ENCODE assay signal across 8 mouse cellular contexts in the genomic region with DNA sequence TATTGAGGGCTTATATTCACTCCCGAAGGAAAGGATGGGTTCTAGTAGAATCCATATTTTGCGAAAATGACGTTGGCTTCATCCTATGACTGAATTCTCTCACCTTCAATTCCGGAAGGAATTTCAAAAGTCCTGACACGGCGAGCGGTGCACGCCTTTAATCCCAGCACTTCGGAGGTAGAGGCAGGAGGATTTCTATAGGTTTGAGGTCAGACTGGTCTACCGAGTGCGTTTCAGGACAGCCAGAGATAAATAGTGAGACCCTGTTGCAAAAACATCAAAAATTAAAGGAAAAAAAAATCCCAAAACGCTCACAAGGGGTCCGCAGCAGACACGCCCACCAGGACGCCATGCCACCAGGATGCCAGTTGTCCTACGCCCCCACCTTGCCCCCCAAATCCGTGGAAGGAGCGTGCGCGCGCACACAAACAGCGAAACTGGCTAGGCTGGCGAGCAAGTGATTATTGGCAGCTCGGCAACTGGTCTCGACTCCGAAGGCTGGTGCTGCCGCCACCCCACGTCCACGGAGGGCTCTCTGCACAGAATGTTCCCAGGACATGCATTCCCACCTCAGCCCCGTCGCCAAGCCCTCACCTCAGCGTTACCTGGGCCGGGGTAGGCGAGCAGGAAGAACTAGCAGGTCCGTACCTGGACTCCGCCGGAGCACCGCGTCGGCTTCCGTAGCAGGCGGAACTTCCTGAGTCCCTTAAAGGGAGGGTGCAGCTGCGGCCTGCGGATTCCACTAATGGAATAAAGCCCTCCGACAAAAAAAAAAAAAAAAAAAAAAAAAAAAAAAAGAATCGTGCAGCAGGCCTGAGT. TPM values are rescaled to one million over a fixed set of nuclear protein-coding genes. Genes with fewer than 3 reads are reported as not detected.
A peak's percentile ranks its signal among the peaks of the same experiment; 100 is the strongest.
DNase-seq lines count a peak whose midpoint lies in the region; ATAC-seq and TF ChIP-seq lines count a peak whose summit lies in the region.

A gene (minus strand): TSS at position 683 of the 819 bp plus-strand sequence.

- TF ChIP-seq POLR2A in CH12.LX (IDR thresholded peaks at IDR 0.05; ENCODE audit: low read depth, low read length): peak; percentile 76
- peak; percentile 70; the same call in 1 of the 2 replicates for TF ChIP-seq POLR2A in testis, adult 2 months (IDR thresholded peaks at IDR 0.05; ENCODE audit: control insufficient read depth, low read depth, low read length)

- H3K79me2 ChIP-seq in CH12.LX (replicated peaks; ENCODE audit: control insufficient read depth, extremely low read depth, insufficient read depth, poor library complexity, severe bottlenecking): peaks cover 8% of the 10 kb centered on the region

- H3K9ac ChIP-seq in CH12.LX (ENCODE audit: insufficient read depth, low read depth): peak within 1 kb of the TSS; percentile 84
- peak within 1 kb of the TSS; percentile 69 for H3K9ac ChIP-seq in forebrain, embryonic 11.5 days (ENCODE audit: low read length)
- peak within 1 kb of the TSS; percentile 93 for H3K9ac ChIP-seq in heart, embryonic 16.5 days (ENCODE audit: low read length)
- peak within 1 kb of the TSS; percentile 77 for H3K9ac ChIP-seq in liver, embryonic 16.5 days (ENCODE audit: low read depth, low read length)
- peak within 1 kb of the TSS; percentile 83 for H3K9ac ChIP-seq in neural tube, embryonic 13.5 days

- peak within 1 kb of the TSS; percentile 85 for H3K4me2 ChIP-seq in CH12.LX (ENCODE audit: insufficient read depth, low read depth, poor library complexity, severe bottlenecking)
- H3K4me2 ChIP-seq in forebrain, embryonic 11.5 days (ENCODE audit: low read depth, low read length, severe bottlenecking): peak within 1 kb of the TSS; percentile 52
- H3K4me2 ChIP-seq in heart, embryonic 16.5 days (ENCODE audit: low read depth, low read length): peak within 1 kb of the TSS; percentile 87
- H3K4me2 ChIP-seq in liver, embryonic 16.5 days (ENCODE audit: low read depth, low read length): peak within 1 kb of the TSS; percentile 73
- peak within 1 kb of the TSS; percentile 72 for H3K4me2 ChIP-seq in neural tube, embryonic 13.5 days

- in situ Hi-C loops in CH12.LX (cut with MboI; ENCODE audit: low pct_ligation_motif_present, low pct_unique_long_range_greater_than_20kb, low sequenced_read_pairs): no loop called here

- peak; percentile 85 for ATAC-seq in forebrain, embryonic 11.5 days (replicated peaks; ENCODE audit: low FRiP score)
- ATAC-seq in heart, embryonic 16.5 days (replicated peaks; ENCODE audit: extremely low read depth, insufficient read depth, low FRiP score): peak; percentile 82; the same call in 1 of the 2 replicates
- ATAC-seq in liver, embryonic 16.5 days (ENCODE audit: low read depth): peak; percentile 90
- ATAC-seq in neural tube, embryonic 13.5 days (ENCODE audit: low read depth): peak; percentile 76

- TF ChIP-seq EP300 in CH12.LX (IDR thresholded peaks at IDR 0.05; ENCODE audit: low read length): no peak

- dilution Hi-C loops in CH12.LX (cut with MboI; ENCODE audit: extremely low pct_ligation_motif_present, extremely low pct_unique_long_range_greater_than_20kb, low sequenced_read_pairs): no loop called here

- peak within 1 kb of the TSS; percentile 1; the same call in 1 of the 2 replicates for H3K27ac ChIP-seq in CH12.LX (ENCODE audit: insufficient read depth, low read depth)
- no peak within 1 kb of the TSS for H3K27ac ChIP-seq in forebrain, embryonic 11.5 days (ENCODE audit: low read depth, low read length)
- peak within 1 kb of the TSS; percentile 17; the same call in 1 of the 2 replicates for H3K27ac ChIP-seq in heart, embryonic 16.5 days (ENCODE audit: low read length)
- H3K27ac ChIP-seq in liver, embryonic 16.5 days (ENCODE audit: low read length): no peak within 1 kb of the TSS
- H3K27ac ChIP-seq in neural tube, embryonic 13.5 days (replicated peaks): peak within 1 kb of the TSS; percentile 77
- peak within 1 kb of the TSS; percentile 45 for H3K27ac ChIP-seq in testis, adult 2 months (ENCODE audit: control insufficient read depth, insufficient read depth, low read depth, low read length)

- 2% methylated on average over 46 of the region's 46 CpGs for WGBS in forebrain, embryonic 11.5 days
- 1% methylated on average over 46 of the region's 46 CpGs for WGBS in heart, embryonic 16.5 days
- WGBS in liver, embryonic 16.5 days (ENCODE audit: insufficient replicate concordance): under 1% methylated on average over 45 of the region's 46 CpGs
- 2% methylated on average over 46 of the region's 46 CpGs for WGBS in neural tube, embryonic 13.5 days

- DNase-seq in CH12.LX (ENCODE audit: extremely low read depth): peak; percentile 83
- DNase-seq in c-Kit-positive CD71-positive TER-119-negative erythroid progenitor cells, embryonic 14.5 days (ENCODE audit: low read depth): peak; percentile 76
- peak; percentile 90 for DNase-seq in forebrain, embryonic 11.5 days (ENCODE audit: low spot score)
- DNase-seq in kidney, postnatal 4 days: peak; percentile 86 to 93

- H3K27me3 ChIP-seq in CH12.LX (replicated peaks): no peaks in the 10 kb centered on the region
- no peaks in the 10 kb centered on the region for H3K27me3 ChIP-seq in forebrain, embryonic 11.5 days (ENCODE audit: control insufficient read depth, insufficient read depth, low read length)
- no peaks in the 10 kb centered on the region for H3K27me3 ChIP-seq in heart, embryonic 16.5 days (ENCODE audit: control insufficient read depth, insufficient read depth, low read length)
- H3K27me3 ChIP-seq in liver, embryonic 16.5 days (ENCODE audit: control insufficient read depth, insufficient read depth, low read depth, low read length): no peaks in the 10 kb centered on the region
- H3K27me3 ChIP-seq in neural tube, embryonic 13.5 days: peaks cover 6% of the 10 kb centered on the region; the same call in 1 of the 2 replicates
- H3K27me3 ChIP-seq in testis, adult 2 months (ENCODE audit: control insufficient read depth, insufficient read depth, low read length): no peaks in the 10 kb centered on the region

- no peak for TF ChIP-seq CTCF in CH12.LX (conservative IDR thresholded peaks at IDR 0.05 in 1 of 2, IDR thresholded peaks at IDR 0.05 in 1 of 2; ENCODE audit: low read depth in 2 of 2, low read length in 2 of 2)
- no peak for TF ChIP-seq CTCF in testis, adult 2 months (IDR thresholded peaks at IDR 0.05; ENCODE audit: control insufficient read depth, insufficient read depth, insufficient replicate concordance, low read depth, low read length)

- no peak; the same call in 1 of the 2 replicates for TF ChIP-seq RAD21 in CH12.LX (IDR thresholded peaks at IDR 0.05; ENCODE audit: low read depth, low read length)

- H3K36me3 ChIP-seq in CH12.LX (replicated peaks in 1 of 2; ENCODE audit: control insufficient read depth in 1 of 2, insufficient read depth in 1 of 2, low read length in 1 of 2): peaks cover 14 to 33% of the 10 kb centered on the region in 2 experiments
- no peaks in the 10 kb centered on the region for H3K36me3 ChIP-seq in forebrain, embryonic 11.5 days (ENCODE audit: control insufficient read depth, insufficient read depth, low read length)
- peaks cover 9% of the 10 kb centered on the region for H3K36me3 ChIP-seq in heart, embryonic 16.5 days (ENCODE audit: control insufficient read depth, insufficient read depth)
- peaks cover 5% of the 10 kb centered on the region for H3K36me3 ChIP-seq in liver, embryonic 16.5 days (ENCODE audit: control insufficient read depth, insufficient read depth)
- peaks cover 15% of the 10 kb centered on the region for H3K36me3 ChIP-seq in neural tube, embryonic 13.5 days
- H3K36me3 ChIP-seq in testis, adult 2 months (ENCODE audit: control insufficient read depth, insufficient read depth, low read length): no peaks in the 10 kb centered on the region; the same call in 1 of the 2 replicates

- peaks cover 5 to 18% of the 10 kb centered on the region in 2 experiments for H3K4me1 ChIP-seq in CH12.LX (ENCODE audit: control insufficient read depth in 1 of 2, insufficient read depth in 2 of 2)
- H3K4me1 ChIP-seq in forebrain, embryonic 11.5 days (replicated peaks; ENCODE audit: control insufficient read depth, insufficient read depth, low read length): no peaks in the 10 kb centered on the region; the same call in 1 of the 2 replicates
- peaks cover 9% of the 10 kb centered on the region for H3K4me1 ChIP-seq in heart, embryonic 16.5 days (ENCODE audit: control insufficient read depth, insufficient read depth, low read length)
- peaks cover 8% of the 10 kb centered on the region for H3K4me1 ChIP-seq in liver, embryonic 16.5 days (ENCODE audit: control insufficient read depth, low read depth, low read length)
- peaks cover 9% of the 10 kb centered on the region for H3K4me1 ChIP-seq in neural tube, embryonic 13.5 days (replicated peaks)
- H3K4me1 ChIP-seq in testis, adult 2 months (ENCODE audit: control insufficient read depth, insufficient read depth, low read length): peaks cover 3% of the 10 kb centered on the region; the same call in 1 of the 2 replicates

- H3K9me3 ChIP-seq in CH12.LX (replicated peaks; ENCODE audit: low read length): no peaks in the 10 kb centered on the region
- H3K9me3 ChIP-seq in forebrain, embryonic 11.5 days (ENCODE audit: control insufficient read depth, low read length): no peaks in the 10 kb centered on the region
- H3K9me3 ChIP-seq in heart, embryonic 16.5 days (replicated peaks; ENCODE audit: control insufficient read depth, low read length): no peaks in the 10 kb centered on the region
- H3K9me3 ChIP-seq in liver, embryonic 16.5 days (replicated peaks; ENCODE audit: control insufficient read depth, low read length): no peaks in the 10 kb centered on the region
- H3K9me3 ChIP-seq in neural tube, embryonic 13.5 days: no peaks in the 10 kb centered on the region

- H3K4me3 ChIP-seq in CH12.LX (replicated peaks in 1 of 3; ENCODE audit: low read depth in 2 of 3, low read length in 2 of 3, poor library complexity in 1 of 3): peak within 1 kb of the TSS; percentile 78 to 94 (median 93)
- H3K4me3 ChIP-seq in forebrain, embryonic 11.5 days (ENCODE audit: low read depth, low read length): peak within 1 kb of the TSS; percentile 67
- H3K4me3 ChIP-seq in heart, embryonic 16.5 days (ENCODE audit: low read length): peak within 1 kb of the TSS; percentile 96
- peak within 1 kb of the TSS; percentile 84 for H3K4me3 ChIP-seq in liver, embryonic 16.5 days (ENCODE audit: low read depth, low read length)
- H3K4me3 ChIP-seq in neural tube, embryonic 13.5 days: peak within 1 kb of the TSS; percentile 85
- peak within 1 kb of the TSS; percentile 83 for H3K4me3 ChIP-seq in testis, adult 2 months (ENCODE audit: control insufficient read depth, low read depth, low read length)

TF ChIP-seq in CH12.LX, 34 proteins besides CTCF, POLR2A, EP300 and RAD21 (continues in another document):
- no peak for TF ChIP-seq CHD2 (IDR thresholded peaks at IDR 0.05; ENCODE audit: low read length)

RNA-seq across cellular contexts. Expression of the gene that starts here (rescaled TPM):
- 15.2 and 17.8 TPM in 2 replicates for total RNA-seq in CH12.LX (2012; rRNA removed)
- total RNA-seq in CH12.LX (2014; rRNA removed): 26.7 TPM in 2 replicates
- 24.3 and 25.6 TPM in 2 replicates for polyA plus RNA-seq in CH12.LX (2012; ENCODE audit: insufficient read length, low read depth)
- 21.6 and 25.0 TPM in 2 replicates for polyA plus RNA-seq in forebrain, embryonic 11.5 days (2014; fragmentation: Nextera tagmentation; extraction: Ambion mirVana)
- 21.8 and 24.9 TPM in 2 replicates for polyA plus RNA-seq in heart, embryonic 16.5 days (2015; fragmentation: Nextera tagmentation; extraction: Ambion mirVana)
- 10.4 and 11.8 TPM in 2 replicates for polyA plus RNA-seq in liver, embryonic 16.5 days (2015; fragmentation: Nextera tagmentation; extraction: Ambion mirVana)
- 28.9 and 31.7 TPM in 2 replicates for polyA plus RNA-seq in neural tube, embryonic 13.5 days (2015; fragmentation: Nextera tagmentation; extraction: Ambion mirVana)
- polyA plus RNA-seq in testis, adult 2 months (2012; rRNA removed): 10.3 and 11.2 TPM in 2 replicates

Comparison
In these comparisons a context has a peak if more than half of its experiments do, and no peak if none do; other contexts are left out.
1. H3K27ac ChIP-seq: peak in CH12.LX (single experiment), heart, embryonic 16.5 days (single experiment), neural tube, embryonic 13.5 days (single experiment) and testis, adult 2 months (single experiment); none in forebrain, embryonic 11.5 days (single experiment) and liver, embryonic 16.5 days (single experiment).
2. Peak in every context shown above with its lines, with median percentiles within 50 percentile points of each other: DNase-seq, H3K4me2 ChIP-seq, H3K4me3 ChIP-seq, H3K9ac ChIP-seq and ATAC-seq.